Mouse (Mus musculus): Measurements from ENCODE around the gene Map4k2. TPM values are rescaled to one million over a fixed set of nuclear protein-coding genes. Genes with fewer than 3 reads are reported as not detected.
A peak's percentile ranks its signal among the peaks of the same experiment; 100 is the strongest.

The Map4k2 gene
- polyA plus RNA-seq, 1 experiment from 2014 or later: 15.5 TPM

- H3K9ac ChIP-seq: no peak overlapping the region
- peaks cover 35% of the 10 kb centered on the region for H3K4me1 ChIP-seq
- H3K27me3 ChIP-seq: no peaks in the 10 kb centered on the region
- no peaks in the 10 kb centered on the region for H3K9me3 ChIP-seq
- no peak overlapping the region for H3K4me2 ChIP-seq (replicated peaks)
- H3K36me3 ChIP-seq: peaks cover 63% of the 10 kb centered on the region
- H3K27ac ChIP-seq: 0 out of 2 replicates have a peak overlapping the region, but pooled peaks have one; percentile 2
- H3K4me3 ChIP-seq: peak overlapping the region; percentile 71
- no peak for ATAC-seq (ENCODE audit: low FRiP score, low read depth)
- 73% methylated on average over 15 of the region's 15 CpGs for WGBS
These were observed 938 bp upstream of the Map4k2 start for GRCm38 (mm10) chr19:6339890-6340504.

DNA sequence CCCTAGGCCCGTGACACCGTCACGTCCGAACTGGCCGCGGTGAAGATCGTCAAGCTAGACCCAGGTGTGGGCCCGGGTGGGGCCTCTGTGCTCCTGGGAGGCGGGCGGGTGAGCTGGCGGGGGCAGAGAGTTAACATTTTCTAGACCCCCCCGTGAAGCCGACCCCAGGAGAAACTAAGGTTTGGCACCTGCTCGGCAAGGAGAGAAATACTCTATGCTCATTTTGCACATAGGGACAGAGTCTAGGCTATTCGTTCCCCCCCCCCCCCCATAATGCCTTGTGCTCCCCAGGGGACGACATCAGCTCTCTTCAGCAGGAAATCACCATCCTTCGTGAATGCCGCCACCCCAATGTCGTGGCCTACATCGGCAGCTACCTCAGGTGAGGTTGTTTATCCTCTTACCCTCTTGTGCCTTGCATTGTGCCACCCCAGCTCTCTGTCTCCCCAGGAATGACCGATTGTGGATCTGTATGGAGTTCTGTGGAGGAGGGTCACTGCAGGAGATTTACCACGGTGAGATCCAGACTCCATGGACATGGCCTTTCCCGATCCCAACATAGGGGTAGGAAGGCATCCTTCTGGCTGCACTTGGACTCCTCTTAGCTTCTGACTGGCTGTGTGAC lies 630 bp downstream of the Map4k2 start:
- Histone ChIP-seq H3K36me3 (peaks cover 78% of the 10 kb centered on the region), H3K9me3 (no peaks in the 10 kb centered on the region), H3K9ac (peak overlapping the region; percentile 75), H3K27me3 (no peaks in the 10 kb centered on the region), H3K27ac (peak overlapping the region; percentile 58; the same call in 1 of the 2 replicates), H3K4me1 (peaks cover 25% of the 10 kb centered on the region), H3K4me2 (replicated peaks) (peak overlapping the region; percentile 88), H3K4me3 (peak overlapping the region; percentile 71)
- WGBS: 10% methylated on average over 23 of the region's 23 CpGs
- no peak for ATAC-seq (ENCODE audit: low FRiP score, low read depth)

GRCm38 (mm10) chr19:6342276-6342933 lies 1.5 kb downstream of the Map4k2 start:
- ATAC-seq (ENCODE audit: low FRiP score, low read depth): no peak
- Histone ChIP-seq H3K27me3 (no peaks in the 10 kb centered on the region), H3K36me3 (peaks cover 79% of the 10 kb centered on the region), H3K9me3 (no peaks in the 10 kb centered on the region), H3K27ac (no peak overlapping the region), H3K4me2 (replicated peaks) (peak overlapping the region; percentile 88), H3K4me3 (peak overlapping the region; percentile 71), H3K9ac (no peak overlapping the region), H3K4me1 (peaks cover 17% of the 10 kb centered on the region; the same call in 1 of the 2 replicates)
- WGBS: 76% methylated on average over 5 of the region's 5 CpGs

- no peak for ATAC-seq (ENCODE audit: low FRiP score, low read depth)
- 90% methylated on average over 19 of the region's 19 CpGs for WGBS
These were observed 2.4 kb downstream of the Map4k2 start for GRCm38 (mm10) chr19:6343066-6343925.

DNA sequence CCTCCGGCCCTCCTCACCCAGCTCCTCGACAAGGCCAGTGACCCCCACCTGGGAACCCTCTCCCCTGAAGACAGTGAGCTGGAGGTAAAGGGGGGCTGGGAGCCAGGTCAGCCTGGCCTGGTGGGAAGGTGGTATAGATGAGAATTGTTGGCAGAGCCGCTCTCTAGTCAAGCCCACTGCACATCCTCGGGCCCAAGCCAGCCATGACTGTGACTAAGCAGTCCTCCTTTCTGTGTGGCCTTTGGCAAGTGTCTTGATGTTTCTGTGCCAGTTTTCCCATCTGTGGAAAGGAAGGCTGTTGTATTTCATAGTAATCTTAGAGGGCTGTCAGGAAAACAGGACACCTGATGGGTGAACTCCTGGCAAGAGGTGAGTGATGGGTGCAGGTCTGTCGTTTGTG lies 3.1 kb downstream of the Map4k2 start:
- H3K36me3 ChIP-seq: peaks cover 66% of the 10 kb centered on the region
- no peaks in the 10 kb centered on the region for H3K27me3 ChIP-seq
- H3K27ac ChIP-seq: no peak overlapping the region
- H3K4me1 ChIP-seq: peaks cover 23% of the 10 kb centered on the region
- H3K4me2 ChIP-seq (replicated peaks): no peak overlapping the region
- H3K9ac ChIP-seq: no peak overlapping the region
- 92% methylated on average over 5 of the region's 5 CpGs for WGBS
- no peak for ATAC-seq (ENCODE audit: low FRiP score, low read depth)
- no peak overlapping the region for H3K4me3 ChIP-seq
- H3K9me3 ChIP-seq: no peaks in the 10 kb centered on the region

More at GRCm38 (mm10) chr19:6343066-6343925, 2.4 kb downstream of the Map4k2 start:
- Histone ChIP-seq H3K27ac (no peak overlapping the region), H3K36me3 (peaks cover 73% of the 10 kb centered on the region), H3K4me2 (replicated peaks) (no peak overlapping the region), H3K4me1 (peaks cover 17% of the 10 kb centered on the region; the same call in 1 of the 2 replicates), H3K4me3 (no peak overlapping the region), H3K9me3 (no peaks in the 10 kb centered on the region), H3K27me3 (no peaks in the 10 kb centered on the region), H3K9ac (no peak overlapping the region)

DNA sequence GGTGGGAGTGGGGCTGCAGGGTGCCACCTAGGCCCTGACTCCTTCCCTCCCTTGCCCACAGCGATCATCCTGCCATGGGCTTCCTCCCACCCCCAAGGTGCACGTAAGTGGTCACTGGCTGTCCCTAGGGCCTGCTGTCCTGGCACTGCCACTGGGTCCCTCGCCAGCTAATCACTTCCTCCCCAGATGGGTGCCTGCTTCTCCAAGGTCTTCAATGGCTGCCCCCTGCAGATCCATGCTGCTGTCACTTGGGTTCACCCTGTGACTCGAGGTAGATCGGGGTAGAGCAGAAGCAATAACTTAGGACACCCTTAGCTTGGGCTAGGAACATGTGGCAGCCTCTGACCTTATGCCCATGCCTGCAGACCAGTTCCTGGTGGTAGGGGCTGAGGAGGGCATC lies 5.1 kb downstream of the Map4k2 start:
- Histone ChIP-seq H3K36me3 (peaks cover 58% of the 10 kb centered on the region), H3K4me1 (peaks cover 27% of the 10 kb centered on the region), H3K9me3 (no peaks in the 10 kb centered on the region), H3K9ac (0 out of 2 replicates have a peak overlapping the region, but pooled peaks have one; percentile 31), H3K27me3 (no peaks in the 10 kb centered on the region), H3K4me2 (replicated peaks) (no peak overlapping the region), H3K4me3 (no peak overlapping the region), H3K27ac (no peak overlapping the region)
- WGBS: 96% methylated on average over 5 of the region's 5 CpGs
- no peak for ATAC-seq (ENCODE audit: low FRiP score, low read depth)

GRCm38 (mm10) chr19:6346661-6347060 lies 5.7 kb downstream of the Map4k2 start:
- Histone ChIP-seq H3K4me2 (replicated peaks) (no peak overlapping the region), H3K27ac (no peak overlapping the region), H3K9me3 (no peaks in the 10 kb centered on the region), H3K27me3 (no peaks in the 10 kb centered on the region), H3K9ac (no peak overlapping the region), H3K4me3 (no peak overlapping the region), H3K36me3 (peaks cover 58% of the 10 kb centered on the region), H3K4me1 (peaks cover 29% of the 10 kb centered on the region)
- no peak for ATAC-seq (ENCODE audit: low FRiP score, low read depth)
- 93% methylated on average over 10 of the region's 10 CpGs for WGBS

- 93% methylated on average over 4 of the region's 4 CpGs for WGBS
These were observed 6.7 kb downstream of the Map4k2 start for GRCm38 (mm10) chr19:6347615-6348014.

GRCm38 (mm10) chr19:6348717-6349116 lies 7.8 kb downstream of the Map4k2 start:
- Histone ChIP-seq H3K4me2 (replicated peaks) (no peak overlapping the region), H3K27ac (peak overlapping the region; percentile 53; the same call in 1 of the 2 replicates), H3K4me1 (peaks cover 22% of the 10 kb centered on the region), H3K4me3 (no peak overlapping the region), H3K27me3 (no peaks in the 10 kb centered on the region), H3K9me3 (no peaks in the 10 kb centered on the region), H3K9ac (no peak overlapping the region), H3K36me3 (peaks cover 60% of the 10 kb centered on the region)
- 21% methylated on average over 9 of the region's 9 CpGs for WGBS
- no peak for ATAC-seq (ENCODE audit: low FRiP score, low read depth)

More at GRCm38 (mm10) chr19:6347615-6348014, 6.7 kb downstream of the Map4k2 start:
- H3K9ac ChIP-seq: no peak overlapping the region
- no peak overlapping the region for H3K4me2 ChIP-seq (replicated peaks)
- ATAC-seq (ENCODE audit: low FRiP score, low read depth): no peak
- no peak overlapping the region for H3K4me3 ChIP-seq
- H3K4me1 ChIP-seq: peaks cover 22% of the 10 kb centered on the region
- no peaks in the 10 kb centered on the region for H3K9me3 ChIP-seq
- no peaks in the 10 kb centered on the region for H3K27me3 ChIP-seq
- peaks cover 61% of the 10 kb centered on the region for H3K36me3 ChIP-seq
- no peak overlapping the region for H3K27ac ChIP-seq

- ATAC-seq (ENCODE audit: low FRiP score, low read depth): no peak; the same call in 1 of the 2 replicates
- H3K27ac ChIP-seq: no peak overlapping the region
- no peaks in the 10 kb centered on the region for H3K27me3 ChIP-seq
- H3K9me3 ChIP-seq: no peaks in the 10 kb centered on the region
- WGBS: 19% methylated on average over 14 of the region's 14 CpGs
- no peak overlapping the region for H3K4me3 ChIP-seq
- no peak overlapping the region for H3K4me2 ChIP-seq (replicated peaks)
- H3K9ac ChIP-seq: no peak overlapping the region
- H3K4me1 ChIP-seq: peaks cover 22% of the 10 kb centered on the region
- H3K36me3 ChIP-seq: peaks cover 60% of the 10 kb centered on the region
These were observed 8.5 kb downstream of the Map4k2 start for GRCm38 (mm10) chr19:6349215-6349983.

DNA sequence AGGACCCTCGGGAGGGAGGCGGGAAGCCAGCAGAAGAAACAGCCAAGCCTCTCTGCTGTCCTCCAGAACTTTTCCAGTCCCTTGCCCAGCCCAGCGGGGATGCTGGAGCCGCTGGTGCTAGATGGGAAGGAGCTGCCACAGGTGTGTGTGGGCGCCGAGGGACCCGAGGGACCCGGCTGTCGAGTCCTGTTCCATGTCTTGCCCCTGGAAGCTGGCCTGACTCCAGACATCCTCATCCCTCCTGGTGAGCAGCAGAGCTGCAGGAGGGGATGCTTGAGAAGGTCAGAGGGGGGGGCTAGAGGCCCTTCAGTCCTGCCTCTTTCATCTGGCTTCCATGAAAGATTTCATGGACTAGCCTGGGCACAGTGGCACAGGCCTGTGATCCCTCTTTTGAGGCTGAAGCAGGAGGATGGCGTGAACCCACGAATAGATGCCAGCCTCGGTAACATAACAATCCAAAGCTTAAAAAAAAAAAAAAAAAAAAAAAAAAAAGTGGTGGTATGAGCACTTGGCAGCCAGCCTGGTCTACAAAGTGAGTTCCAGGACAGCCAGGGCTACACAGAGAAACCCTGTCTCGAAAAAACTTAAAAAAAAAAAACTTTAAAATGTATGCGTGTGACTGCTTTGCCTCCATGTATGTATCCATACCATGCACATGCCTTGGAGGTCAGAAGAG lies 10.6 kb downstream of the Map4k2 start:
- Histone ChIP-seq H3K36me3 (peaks cover 44% of the 10 kb centered on the region), H3K4me2 (replicated peaks) (no peak overlapping the region), H3K4me1 (peaks cover 22% of the 10 kb centered on the region), H3K27ac (no peak overlapping the region), H3K9me3 (no peaks in the 10 kb centered on the region), H3K4me3 (no peak overlapping the region), H3K27me3 (no peaks in the 10 kb centered on the region), H3K9ac (peak overlapping the region; percentile 45)
- 61% methylated on average over 14 of the region's 14 CpGs for WGBS
- ATAC-seq (ENCODE audit: low FRiP score, low read depth): no peak
